Mouse (Mus musculus) embryonic fibroblast, embryonic 13.5 days (primary cell): ENCODE results near the gene Zfhx3.

ENCODE experiments used
- CTCF ChIP-seq: IDR thresholded peaks from 2 replicates; pipeline ENCODE4 v1.5.1; 2011; ENCODE audit warnings: mild to moderate bottlenecking, control low read depth, low read length, moderate library complexity, borderline replicate concordance; ENCODE audit not compliant: insufficient read depth
- POLR2A ChIP-seq: IDR thresholded peaks from 2 replicates; pipeline ENCODE4 v1.6.1; 2011; ENCODE audit warnings: low read depth, mild to moderate bottlenecking, control low read depth, low read length, moderate library complexity

GRCm38 (mm10) chr8:108698101-108698660 is 755.7 kb downstream of the Zfhx3 start:
- no peak for TF ChIP-seq POLR2A
- no peak for TF ChIP-seq CTCF
